Mouse (Mus musculus) gastrocnemius, postnatal 14 days (tissue): ENCODE measurements around the gene Olfr91. TPM values are rescaled to one million over a fixed set of nuclear protein-coding genes. Genes with fewer than 3 reads are reported as not detected.

Experiments
- DNase-seq: peaks from one replicate; pipeline ENCODE4 v3.0.0; 2021; ENCODE audit warnings: mixed read lengths
- intact Hi-C: fragments of 180-260 bp; cut with DNase I; formaldehyde crosslinking; loops from one replicate; pipeline ENCODE4 v1.15.1; 2025; ENCODE audit warnings: low total_unique reads
- total RNA-seq, 2 experiments: library from RNA; stranded (reverse); gene quantifications; 2 replicates each; pipeline ENCODE4 v1.2.3; 2021

Olfr91 gene
- total RNA-seq, 2 experiments from 2014 or later: not detected

GRCm38 (mm10) chr17:37063686-37064495, 34.2 kb downstream of the Olfr91 start:
- DNase-seq: no peak
- intact Hi-C loops: no loop called here

DNA sequence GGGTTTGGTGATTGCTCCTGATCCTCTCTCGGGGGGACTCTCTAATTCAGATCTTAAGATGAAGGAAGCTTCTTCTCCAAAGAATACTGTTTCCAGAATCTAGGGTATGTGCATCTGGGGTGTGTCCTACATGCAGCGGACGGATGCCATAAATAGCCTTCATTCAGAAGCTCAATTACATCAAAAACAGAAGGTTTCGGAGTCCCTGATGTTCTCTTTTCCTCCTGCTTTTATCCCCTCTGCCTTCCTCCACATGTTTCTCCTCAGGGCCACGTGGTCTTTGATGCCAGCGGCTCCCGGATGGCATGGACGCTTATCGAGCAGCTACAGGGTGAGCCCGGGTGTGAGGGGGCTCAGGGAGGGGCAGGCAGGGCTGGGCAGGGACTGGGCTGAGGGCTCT, 35.0 kb downstream of the Olfr91 start:
- intact Hi-C loops: no loop called here
- no peak for DNase-seq

DNA sequence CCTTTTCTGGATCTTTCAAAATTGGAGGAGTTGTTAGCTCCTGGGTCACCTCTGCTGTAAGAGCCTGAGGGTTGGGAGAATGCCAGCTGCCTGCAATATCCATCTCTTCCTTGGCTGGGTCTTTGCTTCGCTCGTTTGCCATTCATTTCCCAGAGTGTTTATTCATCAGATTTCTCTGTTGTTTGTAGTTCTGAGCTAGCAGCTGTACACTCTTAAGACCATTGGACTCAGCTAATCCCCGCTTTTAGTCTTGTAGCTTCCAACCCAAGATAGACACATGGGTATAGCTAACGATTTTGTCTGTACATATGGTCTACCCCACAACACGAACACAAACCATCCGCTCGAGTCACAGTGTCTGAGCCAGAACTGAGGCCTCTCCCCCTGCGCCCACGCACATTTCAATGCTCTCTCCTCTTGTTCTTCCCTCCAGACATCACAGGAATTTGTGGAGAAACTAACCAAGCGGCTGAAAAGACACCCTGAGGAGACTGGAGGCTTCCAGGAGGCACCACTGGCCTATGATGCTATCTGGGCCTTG, 35.9 kb downstream of the Olfr91 start:
- intact Hi-C loops: no loop called here
- DNase-seq: no peak

DNA sequence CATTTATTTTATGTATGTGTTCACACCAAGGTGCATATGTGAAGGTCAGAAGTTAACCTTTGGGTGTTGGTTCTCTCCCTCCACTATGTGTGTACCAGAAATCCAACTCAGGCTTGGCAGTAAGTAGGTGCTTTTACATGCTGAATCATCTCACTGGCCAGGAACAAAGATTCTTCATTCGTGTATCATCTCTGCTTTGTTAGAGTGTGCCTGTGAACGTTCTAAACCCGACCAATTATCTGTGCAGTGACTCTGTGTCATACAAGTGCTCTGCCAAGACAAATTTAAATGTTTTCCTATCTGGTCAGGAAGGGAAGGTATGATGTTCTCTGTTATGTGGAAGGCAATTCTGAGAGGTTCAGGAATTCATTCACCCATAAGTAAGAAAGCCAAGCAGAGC, 36.6 kb downstream of the Olfr91 start:
- intact Hi-C loops: no loop called here
- DNase-seq: no peak

DNA sequence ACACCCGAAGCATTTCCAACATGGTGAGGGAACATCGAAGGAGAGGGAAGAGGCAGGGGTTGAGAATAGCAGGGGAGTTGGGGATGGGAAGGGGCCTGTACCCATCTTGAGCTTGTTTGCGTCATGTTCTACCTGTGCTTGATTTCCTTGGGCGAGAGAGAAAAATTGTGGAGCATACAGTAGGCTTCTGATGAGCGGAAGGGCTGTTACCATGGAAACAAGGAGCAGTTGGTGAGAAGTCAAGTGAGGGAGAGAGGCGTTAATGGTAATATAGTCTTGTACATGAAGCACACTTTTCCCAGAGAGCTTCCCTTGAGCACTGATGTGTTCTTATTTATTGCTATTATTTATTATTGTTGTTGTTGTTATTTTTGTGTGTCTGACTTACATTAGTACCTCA, 41.1 kb downstream of the Olfr91 start:
- DNase-seq: no peak
- intact Hi-C loops: no loop called here

- intact Hi-C loops: no loop called here
Observed at GRCm38 (mm10) chr17:37051745-37052144, 46.3 kb downstream of the Olfr91 start.

DNA sequence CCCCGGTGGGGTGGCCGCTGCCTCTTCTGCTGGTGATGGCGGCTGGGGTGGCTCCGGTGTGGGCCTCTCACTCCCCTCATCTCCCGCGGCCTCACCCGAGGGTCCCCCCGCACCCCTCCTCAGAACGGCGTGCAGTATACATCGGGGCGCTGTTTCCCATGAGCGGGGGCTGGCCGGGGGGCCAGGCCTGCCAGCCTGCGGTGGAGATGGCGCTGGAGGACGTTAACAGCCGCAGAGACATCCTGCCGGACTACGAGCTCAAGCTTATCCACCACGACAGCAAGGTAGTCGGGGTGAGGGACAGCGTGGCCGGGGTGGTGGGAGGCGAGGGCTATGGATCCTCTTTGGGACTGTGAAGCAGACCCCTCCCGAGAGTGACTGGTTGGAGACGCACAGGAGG, 47.2 kb downstream of the Olfr91 start:
- intact Hi-C loops: no loop called here
- peak; percentile 9 for DNase-seq

More at GRCm38 (mm10) chr17:37051745-37052144, 46.3 kb downstream of the Olfr91 start:
- no peak for DNase-seq

DNA sequence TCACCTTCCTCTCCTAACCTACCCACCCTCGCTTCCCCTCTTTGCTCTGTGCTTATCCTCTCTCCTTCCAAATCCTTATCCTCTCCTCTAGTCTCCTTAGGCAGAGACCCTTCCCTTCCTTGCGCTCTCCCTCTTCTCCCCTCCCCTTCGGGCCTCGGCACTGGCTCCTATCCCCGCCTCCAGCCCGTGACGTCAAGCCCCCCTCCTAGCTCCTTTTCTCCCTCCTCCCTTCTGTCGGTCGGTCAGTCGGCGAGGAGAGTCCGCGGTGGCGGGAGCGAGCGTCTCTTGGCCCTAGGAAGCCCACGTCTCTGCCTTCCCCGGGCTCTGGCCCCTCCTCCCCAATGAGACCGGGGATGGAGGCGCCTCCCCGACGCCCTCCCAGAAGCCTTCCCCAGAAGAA, 47.7 kb downstream of the Olfr91 start:
- DNase-seq: peak; percentile 81

DNA sequence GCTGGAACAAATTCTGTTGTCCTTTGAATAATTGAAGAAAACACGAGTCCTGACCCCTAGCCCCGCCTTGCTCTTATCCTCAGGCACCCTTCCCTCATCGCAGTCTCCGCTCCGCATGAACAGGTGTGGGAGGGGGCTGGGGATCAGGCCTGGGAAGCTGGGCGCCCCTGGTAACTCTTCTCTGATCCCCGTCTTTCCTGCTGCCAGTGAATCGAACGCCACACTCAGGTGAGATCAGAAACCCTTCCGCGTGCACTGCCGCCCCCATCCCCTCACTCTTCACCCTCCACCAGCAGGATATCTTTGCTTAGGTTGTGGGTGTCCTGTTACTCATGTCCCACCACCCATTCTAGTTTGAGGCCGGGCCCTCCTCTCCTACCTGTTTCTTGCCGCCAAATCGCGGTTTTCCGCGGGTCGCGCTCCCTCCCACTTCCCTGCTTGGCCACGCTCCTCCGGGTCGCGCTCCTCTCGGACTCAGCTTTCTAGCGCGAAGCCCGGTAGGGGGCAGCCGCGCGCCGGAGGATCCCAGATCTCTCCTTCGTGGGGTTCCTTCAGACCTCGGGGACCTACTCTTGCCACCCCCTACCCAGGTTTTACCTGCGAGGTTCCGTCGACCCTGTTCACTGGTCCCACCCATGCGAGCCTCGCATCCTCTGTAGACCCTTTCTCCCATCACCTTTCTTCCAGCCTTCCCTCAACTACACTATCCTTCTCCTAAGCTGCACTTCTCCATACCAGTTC, 48.3 kb downstream of the Olfr91 start:
- intact Hi-C loops: no loop called here
- peak; percentile 70 for DNase-seq

More for the DNA sequence above, 47.7 kb downstream of the Olfr91 start:
- intact Hi-C loops: no loop called here

DNA sequence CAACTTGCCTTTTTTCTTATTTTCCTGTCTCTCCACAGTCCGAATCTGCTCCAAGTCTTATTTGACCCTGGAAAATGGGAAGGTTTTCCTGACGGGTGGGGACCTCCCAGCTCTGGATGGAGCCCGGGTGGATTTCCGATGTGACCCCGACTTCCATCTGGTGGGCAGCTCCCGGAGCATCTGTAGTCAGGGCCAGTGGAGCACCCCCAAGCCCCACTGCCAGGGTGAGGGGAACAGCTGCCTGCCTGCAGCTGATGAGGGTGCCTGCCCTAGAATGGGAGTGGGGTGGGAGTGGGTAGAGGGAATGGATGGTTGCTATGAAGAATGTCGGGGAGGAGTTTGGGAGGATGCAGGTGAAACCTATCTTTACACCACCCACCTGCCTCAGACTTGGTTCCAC, 49.7 kb downstream of the Olfr91 start:
- intact Hi-C loops: no loop called here

DNA sequence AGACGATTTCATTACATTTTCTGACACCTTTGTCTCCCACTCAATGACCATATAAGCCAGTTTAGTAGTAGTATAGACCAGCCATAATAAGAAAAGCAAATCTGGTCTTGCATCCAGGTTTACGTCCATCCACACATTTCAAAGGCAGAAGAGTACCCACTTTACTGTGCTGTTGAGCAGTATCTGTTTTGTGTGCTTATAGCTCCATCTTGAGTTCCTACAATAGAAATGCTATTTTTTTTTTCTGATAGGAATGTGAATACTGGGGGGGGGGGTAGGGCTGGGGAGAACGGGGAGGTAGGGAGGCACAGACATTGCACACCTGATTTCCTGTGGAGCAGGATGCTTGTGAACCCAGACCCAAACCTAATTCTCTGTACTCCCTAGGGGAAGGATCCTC, 50.1 kb downstream of the Olfr91 start:
- intact Hi-C loops: no loop called here

More for the DNA sequence above, 49.7 kb downstream of the Olfr91 start:
- DNase-seq: no peak

GRCm38 (mm10) chr17:37047332-37047976, 50.6 kb downstream of the Olfr91 start:
- peak; percentile 8 for DNase-seq
- intact Hi-C loops: no loop called here

More for the DNA sequence above, 50.1 kb downstream of the Olfr91 start:
- no peak for DNase-seq

DNA sequence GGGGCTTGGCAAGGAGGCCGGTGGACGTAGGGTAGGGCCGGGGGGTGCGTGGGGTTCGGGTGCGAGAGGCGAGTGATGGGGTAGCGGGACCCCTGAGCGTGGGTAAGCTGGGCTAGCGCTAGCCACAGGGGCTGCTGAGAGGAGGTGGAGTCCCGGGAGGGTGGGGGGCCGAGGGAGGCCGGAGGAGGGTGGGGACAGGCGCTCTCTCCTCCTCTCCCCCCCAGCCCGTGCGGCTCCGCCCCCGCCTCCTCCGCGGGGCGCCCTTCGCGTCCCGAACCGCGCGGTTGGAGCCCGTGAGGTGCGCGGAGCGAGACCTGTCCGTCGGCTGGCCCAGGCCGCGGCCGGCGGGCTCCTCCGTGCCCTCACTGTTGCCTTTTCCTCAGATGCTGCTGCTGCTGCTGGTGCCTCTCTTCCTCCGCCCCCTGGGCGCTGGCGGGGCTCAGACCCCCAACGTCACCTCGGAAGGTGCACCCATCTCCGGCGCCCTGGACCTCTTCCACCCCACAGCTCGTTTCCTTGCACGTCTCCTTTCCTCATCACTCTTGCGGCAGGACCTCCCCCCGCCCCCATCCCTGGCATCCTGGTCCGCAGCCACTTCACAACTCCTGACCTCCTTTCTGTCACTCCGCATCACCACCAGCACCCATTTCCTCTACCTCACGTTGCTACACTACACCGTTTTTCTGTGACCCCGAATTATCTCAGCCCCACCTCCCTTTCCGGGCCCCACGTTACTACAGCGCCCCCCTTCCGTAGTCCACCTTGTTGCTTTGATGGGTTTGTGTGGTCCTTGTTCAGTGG, 51.6 kb downstream of the Olfr91 start:
- intact Hi-C loops: no loop called here

GRCm38 (mm10) chr17:37045611-37046311, 52.3 kb downstream of the Olfr91 start, which contains the start of gene Gabbr1:
Gene Gabbr1 (plus strand): TSS chr17:37045966.
- DNase-seq: peak; percentile 84
- intact Hi-C loops: no loop called here

More for the DNA sequence above, 51.6 kb downstream of the Olfr91 start:
- DNase-seq: peak; percentile 67

- DNase-seq: no peak
- intact Hi-C loops: no loop called here
Observed at GRCm38 (mm10) chr17:37044651-37045244, 53.3 kb downstream of the Olfr91 start.
